Mouse (Mus musculus) intestine, postnatal 0 days (tissue): ENCODE measurements at regions not wholly inside any gene's neighbourhood (a gene's known extent, or its start where the extent isn't known, plus 50 kb on each side); places are given as distances from the start of the nearest gene placed in this dataset.
A peak's percentile ranks its signal among the peaks of the same experiment; 100 is the strongest.

Source experiments
- ATAC-seq: fragments of 200-750 bp; cut with Nextera tagmentation; 2 replicates; pipeline ENCODE4 v1.8.0; 2017; ENCODE audit warnings: mild to moderate bottlenecking, moderate TSS enrichment, moderate library complexity
- H3K27ac ChIP-seq: fragments of 300-500 bp; sonication (generic); 2 replicates; pipeline ENCODE4 v1.5.1; 2014; ENCODE audit warnings: mild to moderate bottlenecking, low read depth, low read length, moderate library complexity
- H3K27me3 ChIP-seq: fragments of 300-500 bp; sonication (generic); replicated peaks from 2 replicates; pipeline ENCODE4 v1.6.1; 2014; ENCODE audit warnings: low read length, mixed read lengths; ENCODE audit not compliant: control insufficient read depth, insufficient read depth
- H3K36me3 ChIP-seq: fragments of 300-500 bp; sonication (generic); 2 replicates; pipeline ENCODE4 v1.6.1; 2014; ENCODE audit warnings: mild to moderate bottlenecking, moderate library complexity; ENCODE audit not compliant: control insufficient read depth, insufficient read depth
- H3K4me1 ChIP-seq: fragments of 300-500 bp; sonication (generic); replicated peaks from 2 replicates; pipeline ENCODE4 v1.6.1; 2014; ENCODE audit warnings: antibody characterized with exemption, low read length, mixed read lengths; ENCODE audit not compliant: control insufficient read depth, insufficient read depth
- H3K4me2 ChIP-seq: fragments of 300-500 bp; sonication (generic); replicated peaks from 2 replicates; pipeline ENCODE4 v1.6.1; 2014; ENCODE audit warnings: low read depth, mild to moderate bottlenecking, moderate library complexity
- H3K4me3 ChIP-seq: fragments of 300-500 bp; sonication (generic); 2 replicates; pipeline ENCODE4 v1.5.1; 2014; ENCODE audit warnings: low read depth, low read length
- H3K9ac ChIP-seq: fragments of 300-500 bp; sonication (generic); 2 replicates; pipeline ENCODE4 v1.6.1; 2014; ENCODE audit warnings: mild to moderate bottlenecking, low read depth, low read length
- H3K9me3 ChIP-seq: fragments of 300-500 bp; sonication (generic); 2 replicates; pipeline ENCODE4 v1.6.1; 2016; ENCODE audit warnings: mixed run types; ENCODE audit not compliant: control insufficient read depth
- CTCF ChIP-seq: sonication (generic); IDR thresholded peaks from 2 replicates; pipeline ENCODE4 v1.5.1; 2016; ENCODE audit warnings: low read depth, mild to moderate bottlenecking, control low read depth, antibody characterized with exemption, moderate library complexity
- WGBS: fragments of 180-500 bp; shearing (Covaris S2); extraction: QIAGEN DNeasy Blood & Tissue Kit; methylation state at CpG from one replicate; pipeline ENCODE4 v1.1.7; 2014; 5-methylcytosine and 5-hydroxymethylcytosine counted together

- WGBS = 87% methylated on average over 2 of the region's 2 CpGs
- Histone ChIP-seq H3K36me3 (no peaks in the 10 kb centered on the region), H3K4me2 (no peak overlapping the region), H3K9me3 (0 out of 2 replicates have a peak, but pooled peaks cover 2% of the 10 kb centered on the region), H3K27ac (no peak overlapping the region), H3K27me3 (no peaks in the 10 kb centered on the region), H3K4me1 (no peaks in the 10 kb centered on the region), H3K4me3 (no peak overlapping the region), H3K9ac (no peak overlapping the region)
- ATAC-seq = no peak
- TF ChIP-seq CTCF = no peak
Observed at GRCm38 (mm10) chr3:54559053-54559452, 133.6 kb upstream of the Supt20 start.

GRCm38 (mm10) chr3:54559527-54559926, 133.1 kb upstream of the Supt20 start:
- WGBS = 92% methylated on average over 2 of the region's 2 CpGs
- H3K27ac ChIP-seq = no peak overlapping the region
- ATAC-seq = no peak
- no peak for TF ChIP-seq CTCF
- H3K36me3 ChIP-seq = no peaks in the 10 kb centered on the region
- no peaks in the 10 kb centered on the region for H3K4me1 ChIP-seq
- no peaks in the 10 kb centered on the region for H3K9me3 ChIP-seq
- H3K27me3 ChIP-seq = no peaks in the 10 kb centered on the region
- no peak overlapping the region for H3K9ac ChIP-seq
- no peak overlapping the region for H3K4me3 ChIP-seq
- no peak overlapping the region for H3K4me2 ChIP-seq

DNA sequence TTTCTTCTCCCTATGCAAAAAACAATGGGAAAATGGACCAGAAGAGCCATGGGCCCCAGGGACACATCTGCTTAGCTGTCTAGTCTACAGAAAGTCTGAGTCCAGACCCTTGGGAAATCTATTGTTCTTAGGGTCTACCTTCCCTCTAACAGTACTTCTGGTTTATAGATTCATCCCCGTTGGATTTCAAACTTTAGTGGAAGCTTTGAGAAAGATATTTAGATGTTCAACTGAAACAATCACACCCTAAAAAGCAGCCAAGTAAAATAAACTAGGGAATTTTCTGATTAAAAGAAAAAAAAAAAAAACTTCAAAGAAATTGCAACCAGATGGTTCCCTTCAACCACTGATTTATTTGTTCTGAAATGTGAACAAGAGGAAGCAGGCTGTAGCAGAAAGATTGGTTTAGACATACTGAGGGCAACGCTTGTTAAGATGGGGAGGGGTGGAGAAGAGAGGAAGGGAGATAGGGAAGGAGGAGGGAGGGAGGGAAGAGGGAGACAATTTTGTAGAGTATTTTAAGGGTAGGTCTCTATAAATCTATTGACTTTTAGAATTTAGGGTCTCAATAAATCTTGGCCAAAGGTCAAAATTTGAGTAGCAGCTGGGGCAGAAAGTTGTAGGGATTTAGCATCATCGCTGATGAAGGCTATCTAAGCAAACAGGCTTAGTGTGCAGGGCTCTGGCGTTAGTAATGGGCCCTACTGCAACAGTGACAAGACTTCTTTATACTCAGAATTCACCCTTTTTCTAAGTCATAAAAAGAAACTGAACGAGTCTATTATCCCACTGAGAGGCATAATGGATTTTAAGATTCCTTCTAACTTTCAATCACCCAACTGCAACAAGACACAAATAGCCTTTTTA, 132.3 kb upstream of the Supt20 start:
- WGBS = 52% methylated on average over 5 of the region's 5 CpGs
- H3K27ac ChIP-seq = no peak overlapping the region

DNA sequence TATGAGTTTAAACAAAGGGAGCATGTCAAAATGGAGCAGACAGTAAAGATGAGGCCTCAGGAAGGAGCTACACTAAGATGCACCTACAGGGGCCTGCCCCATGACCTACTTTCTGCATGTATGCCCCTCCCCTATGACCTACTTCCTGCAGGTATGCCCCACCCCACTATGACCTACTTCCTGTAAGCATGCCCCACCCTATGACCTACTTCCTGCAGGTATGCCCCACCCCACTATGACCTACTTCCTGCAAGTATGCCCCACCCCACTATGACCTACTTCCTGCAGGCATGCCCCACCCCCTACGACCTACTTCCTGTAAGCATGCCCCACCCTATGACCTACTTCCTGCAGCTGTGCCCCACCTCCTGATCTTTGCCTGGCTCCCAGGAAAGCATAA, 125.3 kb upstream of the Supt20 start:
- no peak for ATAC-seq
- no peak overlapping the region for H3K4me3 ChIP-seq
- no peak overlapping the region for H3K4me2 ChIP-seq
- H3K9ac ChIP-seq = no peak overlapping the region
- no peaks in the 10 kb centered on the region for H3K36me3 ChIP-seq
- no peaks in the 10 kb centered on the region for H3K27me3 ChIP-seq
- 70% methylated on average over 1 of the region's 1 CpGs for WGBS
- H3K27ac ChIP-seq = no peak overlapping the region
- H3K4me1 ChIP-seq = no peaks in the 10 kb centered on the region
- no peak for TF ChIP-seq CTCF
- H3K9me3 ChIP-seq = no peaks in the 10 kb centered on the region

More for the DNA sequence above, 132.3 kb upstream of the Supt20 start:
- TF ChIP-seq CTCF = no peak
- H3K4me3 ChIP-seq = no peak overlapping the region
- no peaks in the 10 kb centered on the region for H3K36me3 ChIP-seq
- no peak overlapping the region for H3K4me2 ChIP-seq
- no peaks in the 10 kb centered on the region for H3K27me3 ChIP-seq
- no peaks in the 10 kb centered on the region for H3K4me1 ChIP-seq
- no peak overlapping the region for H3K9ac ChIP-seq
- ATAC-seq = no peak
- H3K9me3 ChIP-seq = no peaks in the 10 kb centered on the region

GRCm38 (mm10) chr3:54568096-54568495, 124.5 kb upstream of the Supt20 start:
- no peak for ATAC-seq
- 78% methylated on average over 5 of the region's 5 CpGs for WGBS
- H3K27me3 ChIP-seq = no peaks in the 10 kb centered on the region
- no peak overlapping the region for H3K4me2 ChIP-seq
- no peaks in the 10 kb centered on the region for H3K36me3 ChIP-seq
- no peak overlapping the region for H3K4me3 ChIP-seq
- no peak overlapping the region for H3K27ac ChIP-seq
- no peak for TF ChIP-seq CTCF
- no peaks in the 10 kb centered on the region for H3K9me3 ChIP-seq
- H3K9ac ChIP-seq = no peak overlapping the region
- no peaks in the 10 kb centered on the region for H3K4me1 ChIP-seq

DNA sequence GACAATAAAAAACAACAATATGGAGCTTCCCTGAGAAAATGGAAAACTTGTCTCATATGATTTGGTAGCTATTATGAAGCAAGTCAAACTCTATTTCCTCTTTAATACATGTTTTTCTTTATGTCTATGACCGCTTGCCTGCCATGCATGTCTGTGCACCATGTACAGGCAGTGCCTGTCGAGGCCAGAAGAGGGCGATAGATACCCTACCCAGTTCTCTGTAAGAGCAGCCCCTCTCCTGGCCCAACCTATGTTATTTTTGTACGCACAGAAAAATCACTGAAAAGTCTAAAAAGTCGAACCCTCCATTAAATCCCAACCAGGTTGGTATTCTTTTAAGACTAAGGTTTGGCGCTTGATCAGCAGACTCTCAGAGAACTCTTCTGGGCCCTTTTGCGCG, 122.1 kb upstream of the Supt20 start:
- no peak for ATAC-seq
- Histone ChIP-seq H3K9me3 (no peaks in the 10 kb centered on the region), H3K4me1 (no peaks in the 10 kb centered on the region), H3K27ac (no peak overlapping the region), H3K9ac (no peak overlapping the region), H3K27me3 (no peaks in the 10 kb centered on the region), H3K4me3 (no peak overlapping the region), H3K4me2 (no peak overlapping the region), H3K36me3 (no peaks in the 10 kb centered on the region)
- TF ChIP-seq CTCF = peak; percentile 28
- WGBS = 82% methylated on average over 8 of the region's 8 CpGs
